Mouse (Mus musculus) CH12.LX (cell line): ENCODE measurements around the gene Btbd2.

ENCODE experiments used
- BHLHE40 ChIP-seq: IDR thresholded peaks from 2 replicates; pipeline ENCODE4 v1.6.1; 2011; ENCODE audit warnings: mild to moderate bottlenecking, low read depth, low read length, improper control_type of control experiment
- CTCF ChIP-seq, 2 experiments: IDR thresholded peaks in 1 of 2; conservative IDR thresholded peaks in 1 of 2; 2 replicates each; pipeline ENCODE4 v1.5.1; 2011 to 2012; ENCODE audit warnings: low read depth in 2 of 2, low read length in 2 of 2, improper control_type of control experiment in 1 of 2, inconsistent platforms in 1 of 2, mild to moderate bottlenecking in 1 of 2, moderate library complexity in 1 of 2
- ELF1 ChIP-seq: IDR thresholded peaks from 2 replicates; pipeline ENCODE4 v1.6.1; 2014; ENCODE audit warnings: low read depth, mild to moderate bottlenecking, inconsistent platforms, low read length, improper control_type of control experiment
- EP300 ChIP-seq: IDR thresholded peaks from 2 replicates; pipeline ENCODE4 v1.6.1; 2011; ENCODE audit warnings: low read length, improper control_type of control experiment
- ETS1 ChIP-seq: conservative IDR thresholded peaks from 2 replicates; pipeline ENCODE4 v1.6.1; 2012; ENCODE audit warnings: low read depth, mild to moderate bottlenecking, inconsistent platforms, low read length, improper control_type of control experiment, moderate library complexity
- HCFC1 ChIP-seq: IDR thresholded peaks from 2 replicates; pipeline ENCODE4 v1.6.1; 2012; ENCODE audit warnings: low read depth, mild to moderate bottlenecking, inconsistent platforms, low read length, improper control_type of control experiment
- MAZ ChIP-seq: IDR thresholded peaks from 2 replicates; pipeline ENCODE4 v1.6.1; 2012; ENCODE audit warnings: low read depth, mild to moderate bottlenecking, inconsistent platforms, low read length, improper control_type of control experiment, moderate library complexity
- POLR2A ChIP-seq: IDR thresholded peaks from 2 replicates; pipeline ENCODE4 v1.6.1; 2011; ENCODE audit warnings: low read depth, mild to moderate bottlenecking, improper control_type of control experiment, low read length
- POLR2AphosphoS2 ChIP-seq: IDR thresholded peaks from 2 replicates; pipeline ENCODE4 v1.6.1; 2011; ENCODE audit warnings: low read depth, low read length, improper control_type of control experiment
- RAD21 ChIP-seq: IDR thresholded peaks from 2 replicates; pipeline ENCODE4 v1.6.1; 2011; ENCODE audit warnings: low read depth, mild to moderate bottlenecking, low read length, improper control_type of control experiment, moderate library complexity
- TCF12 ChIP-seq: IDR thresholded peaks from 2 replicates; pipeline ENCODE4 v1.6.1; 2014; ENCODE audit warnings: low read depth, mild to moderate bottlenecking, inconsistent platforms, low read length, improper control_type of control experiment
- USF1 ChIP-seq: IDR thresholded peaks from 2 replicates; pipeline ENCODE4 v1.6.1; 2014; ENCODE audit warnings: low read depth, mild to moderate bottlenecking, inconsistent platforms, low read length, improper control_type of control experiment
- ZNF384 ChIP-seq: IDR thresholded peaks from 2 replicates; pipeline ENCODE4 v1.6.1; 2012; ENCODE audit warnings: low read depth, low read length, improper control_type of control experiment, inconsistent platforms

GRCm38 (mm10) chr10:80671936-80672690 lies 15.2 kb upstream of the Btbd2 start:
- TF ChIP-seq EP300 (no peak), CTCF (conservative IDR thresholded peaks at IDR 0.05 in 1 of 2, IDR thresholded peaks at IDR 0.05 in 1 of 2; ENCODE audit: low read depth in 2 of 2, low read length in 2 of 2) (no peak), HCFC1 (no peak), POLR2AphosphoS2 (no peak), ELF1 (no peak), MAZ (no peak), RAD21 (no peak), ETS1 (no peak), USF1 (no peak), BHLHE40 (no peak), ZNF384 (no peak), TCF12 (no peak), POLR2A (no peak)
